Mouse (Mus musculus): ENCODE measurements around the gene Myof. TPM values are rescaled to one million over a fixed set of nuclear protein-coding genes. Genes with fewer than 3 reads are reported as not detected.

The Myof gene
- polyA plus RNA-seq, 1 experiment: 428 TPM

DNA sequence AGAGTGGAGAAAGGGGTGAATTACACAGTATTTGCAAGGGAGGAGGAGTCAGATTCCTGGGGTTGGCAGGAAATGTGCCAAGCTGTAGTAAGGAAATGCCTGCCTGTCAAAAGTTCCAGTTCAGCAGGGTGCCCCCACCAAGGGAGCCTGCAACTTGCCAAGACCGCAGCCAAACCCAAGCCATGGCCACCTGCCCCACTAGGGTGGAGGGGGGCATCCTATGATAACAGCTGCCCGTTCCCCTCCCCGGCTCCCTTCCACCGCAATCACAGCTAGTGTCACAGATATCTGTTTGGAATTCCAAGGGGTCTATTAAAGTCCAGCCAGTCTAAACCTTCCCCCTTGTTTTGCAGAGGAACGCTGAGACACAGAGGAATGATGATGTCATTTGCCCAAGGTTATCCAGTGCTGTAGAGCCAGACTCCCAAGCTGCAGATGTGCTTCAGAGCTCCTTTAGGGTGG, 1.1 kb downstream of the Myof start:
- no peak for DNase-seq (ENCODE audit: low spot score)

GRCm38 (mm10) chr19:38038267-38038666, 5.1 kb downstream of the Myof start:
- DNase-seq (ENCODE audit: low spot score): no peak

GRCm38 (mm10) chr19:38035766-38036165, 7.6 kb downstream of the Myof start:
- DNase-seq (ENCODE audit: low spot score): no peak

DNA sequence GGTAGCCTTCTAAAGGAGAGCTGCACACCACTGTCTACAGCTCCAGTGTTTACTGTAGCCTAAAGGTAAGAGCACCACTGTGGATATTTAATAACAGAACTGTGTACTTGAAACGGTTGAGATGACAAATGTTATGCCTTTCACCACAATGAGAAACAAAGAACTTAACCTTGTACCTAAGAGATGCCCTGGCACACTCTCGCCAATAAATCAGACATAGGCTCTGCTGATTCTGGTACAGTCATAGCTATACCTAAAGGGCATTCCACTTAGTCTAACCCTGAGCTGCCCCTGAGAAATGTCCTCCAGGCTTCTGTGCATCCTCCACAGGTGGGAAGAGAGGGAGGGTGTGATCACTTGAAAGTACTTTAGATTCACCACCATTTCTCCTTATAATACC, 8.7 kb downstream of the Myof start:
- DNase-seq (ENCODE audit: low spot score): no peak

GRCm38 (mm10) chr19:38033735-38034057, 9.7 kb downstream of the Myof start:
- no peak for DNase-seq (ENCODE audit: low spot score)

- no peak for DNase-seq (ENCODE audit: low spot score)
Observed at GRCm38 (mm10) chr19:38032993-38033734, 10.2 kb downstream of the Myof start.

GRCm38 (mm10) chr19:38031144-38031543, 12.2 kb downstream of the Myof start:
- no peak for DNase-seq (ENCODE audit: low spot score)

GRCm38 (mm10) chr19:38030673-38031137, 12.7 kb downstream of the Myof start:
- no peak for DNase-seq (ENCODE audit: low spot score)

GRCm38 (mm10) chr19:38029871-38030270, 13.5 kb downstream of the Myof start:
- DNase-seq (ENCODE audit: low spot score): no peak

DNA sequence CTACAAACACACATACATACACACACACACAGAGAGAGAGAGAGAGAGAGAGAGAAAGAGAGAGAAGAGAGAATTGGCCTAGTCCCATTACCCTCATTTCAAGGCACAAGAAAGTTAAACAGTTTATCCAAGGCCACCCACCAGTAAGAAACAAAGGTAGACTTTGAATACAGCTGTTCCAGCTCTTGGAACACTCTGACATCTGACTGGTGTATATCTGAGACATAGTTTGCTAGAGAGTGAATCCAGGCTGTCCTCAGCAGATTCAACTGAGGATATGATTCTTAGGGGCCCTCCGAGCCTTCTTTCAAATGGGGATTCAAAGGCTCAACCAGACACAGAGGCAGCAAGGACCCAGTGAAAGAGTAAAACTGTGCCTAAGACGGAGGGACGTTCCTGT, 14.1 kb downstream of the Myof start:
- DNase-seq (ENCODE audit: low spot score): no peak

GRCm38 (mm10) chr19:38027881-38028521, 15.4 kb downstream of the Myof start:
- no peak for DNase-seq (ENCODE audit: low spot score)

DNA sequence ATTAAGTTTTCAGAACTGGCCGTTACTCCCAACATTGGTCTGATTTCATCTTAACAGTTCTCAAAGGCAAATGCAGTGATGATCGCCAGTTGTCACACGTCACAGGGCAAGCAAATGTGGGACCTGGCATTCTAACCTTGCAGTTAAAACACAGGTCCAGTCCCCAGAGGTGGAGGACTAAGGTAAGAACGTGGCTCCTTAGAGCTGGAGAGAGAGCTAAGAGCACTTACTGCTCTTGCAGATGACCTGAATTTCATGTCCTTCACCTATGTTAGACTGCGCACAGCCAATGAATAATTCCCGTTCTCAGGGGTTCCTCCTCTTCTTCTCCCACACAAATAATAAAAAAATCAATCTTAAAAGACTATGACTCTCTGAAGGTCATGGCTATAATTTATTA, 16.0 kb downstream of the Myof start:
- no peak for DNase-seq (ENCODE audit: low spot score)

DNA sequence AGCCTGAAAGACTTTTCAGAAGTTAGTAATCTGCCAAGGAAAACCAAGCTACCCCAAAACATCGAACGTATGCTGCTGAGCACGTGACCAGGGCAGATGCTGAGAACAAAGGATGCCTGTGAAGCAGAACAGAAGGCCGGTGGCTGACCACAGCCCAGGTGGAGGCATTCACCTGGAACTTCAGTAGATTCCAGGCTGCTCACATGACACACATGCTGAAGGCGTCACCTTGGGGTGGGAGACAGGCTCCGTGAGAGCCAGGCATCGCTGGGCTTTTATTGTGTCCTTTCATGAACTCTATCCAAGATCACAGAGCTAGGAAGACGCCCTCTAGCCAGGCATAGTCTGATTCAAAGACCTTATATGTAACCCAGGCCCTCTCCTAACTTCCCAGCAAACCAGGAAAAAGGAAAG, 17.2 kb downstream of the Myof start:
- no peak for DNase-seq (ENCODE audit: low spot score)

DNA sequence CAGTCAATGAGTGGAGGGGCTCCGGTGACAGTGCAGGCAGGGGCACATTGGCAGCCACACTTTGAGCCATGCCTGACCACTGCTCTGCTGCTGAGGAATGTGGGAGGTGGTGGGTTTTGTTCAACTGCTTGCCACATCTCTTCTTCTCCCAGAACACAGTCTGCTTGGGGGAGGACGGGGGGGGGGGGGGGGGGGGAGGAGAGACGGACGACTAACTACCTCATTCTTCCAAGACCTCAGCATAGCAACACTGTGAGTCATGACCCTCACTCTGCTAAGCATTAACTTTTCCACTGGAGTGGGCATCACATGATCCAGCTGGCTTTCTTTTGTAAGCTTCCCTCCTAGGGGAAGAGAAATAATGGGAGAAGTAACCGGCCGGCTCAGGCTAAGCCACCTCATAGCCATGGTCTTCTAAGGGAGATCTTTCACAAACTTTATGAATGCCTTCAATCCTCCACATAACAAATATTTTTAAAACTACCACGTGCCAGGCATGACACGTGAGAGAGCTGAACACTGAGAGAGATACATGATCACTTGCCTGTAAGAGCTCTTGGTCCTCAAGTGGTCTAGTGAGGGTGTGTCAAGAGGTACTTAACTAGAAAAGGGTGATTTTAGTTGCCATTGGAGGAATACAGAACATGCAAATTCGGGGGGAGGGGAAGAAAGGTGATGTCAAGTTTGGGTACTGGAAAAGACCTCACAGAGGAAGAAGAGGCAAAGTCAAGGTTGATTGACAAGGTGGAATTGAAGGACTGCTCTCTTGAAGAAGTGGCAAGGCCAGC, 17.9 kb downstream of the Myof start:
- no peak for DNase-seq (ENCODE audit: low spot score)

GRCm38 (mm10) chr19:38023603-38024002, 19.8 kb downstream of the Myof start:
- DNase-seq (ENCODE audit: low spot score): no peak

- DNase-seq (ENCODE audit: low spot score): no peak
Observed at GRCm38 (mm10) chr19:38022710-38023109, 20.7 kb downstream of the Myof start.

DNA sequence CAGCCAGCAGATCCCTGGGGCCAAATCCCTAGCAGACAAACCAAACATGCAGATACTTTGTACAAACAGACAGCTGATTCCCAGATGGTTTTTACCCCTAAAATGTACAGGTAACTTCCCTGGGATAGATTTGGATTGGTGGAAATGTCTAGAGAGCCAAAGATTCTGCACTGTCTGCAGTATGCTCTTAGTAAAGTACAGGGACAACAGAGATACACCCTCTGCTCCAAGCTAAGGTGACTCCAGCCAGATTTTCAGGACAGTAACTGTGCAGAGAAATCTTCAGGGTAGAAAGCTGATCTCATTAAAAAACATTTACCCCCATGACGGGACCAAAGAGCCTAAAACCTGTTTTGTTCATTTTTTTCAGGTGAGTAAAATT, 27.5 kb downstream of the Myof start:
- DNase-seq (ENCODE audit: low spot score): no peak

GRCm38 (mm10) chr19:38015180-38015872, 28.1 kb downstream of the Myof start:
- peak; percentile 48 for DNase-seq (ENCODE audit: low spot score)

- DNase-seq (ENCODE audit: low spot score): no peak
Observed at GRCm38 (mm10) chr19:38014443-38014842, 28.9 kb downstream of the Myof start.

DNA sequence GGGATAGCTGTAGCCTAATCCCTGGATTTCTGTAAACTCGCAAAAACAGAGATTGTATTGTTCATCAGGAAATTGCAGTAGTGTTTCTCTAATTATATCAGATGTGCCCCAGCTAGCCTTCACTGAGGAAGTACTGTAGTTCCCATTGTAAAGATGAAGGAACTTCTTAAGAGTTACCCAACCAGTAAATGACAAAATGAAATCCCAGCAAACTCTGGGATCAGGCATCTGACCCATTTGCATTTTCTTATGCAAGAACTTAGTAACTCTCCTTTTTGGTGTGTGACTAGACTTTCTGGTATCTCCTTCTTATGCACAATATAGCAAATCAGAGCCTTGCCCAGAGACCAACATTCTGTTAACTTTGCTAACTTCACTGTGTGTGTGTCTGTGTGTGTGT, 32.0 kb downstream of the Myof start:
- DNase-seq (ENCODE audit: low spot score): no peak

- no peak for DNase-seq (ENCODE audit: low spot score)
Observed at GRCm38 (mm10) chr19:38004809-38005380, 38.5 kb downstream of the Myof start.
